Mouse (Mus musculus): ENCODE results near the gene Tufm.

DNA sequence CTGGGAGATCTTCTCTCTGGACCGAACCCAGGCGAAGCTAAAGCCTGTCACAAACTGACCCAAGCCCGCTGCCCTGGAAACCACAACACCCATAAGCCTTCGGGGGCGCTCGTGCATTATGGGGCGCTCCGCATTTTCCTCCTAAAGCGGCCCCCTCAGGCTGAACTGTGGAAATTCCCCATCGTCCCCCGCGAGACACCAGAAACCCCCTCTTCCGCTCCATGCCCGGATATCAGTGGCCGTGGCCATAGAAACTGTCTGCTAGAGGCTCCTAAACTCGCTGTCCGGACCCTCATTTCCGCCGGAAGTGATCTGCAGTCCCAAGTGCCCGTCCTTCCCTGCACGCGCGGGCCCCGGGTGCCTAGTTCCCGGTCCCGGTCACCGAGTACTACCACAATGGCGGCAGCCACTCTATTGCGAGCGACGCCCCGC, at the start of gene Tufm:
- peak; percentile 56; the same call in 1 of the 2 replicates for TF ChIP-seq POLR2A (IDR thresholded peaks at IDR 0.05; ENCODE audit: extremely low read depth, insufficient read depth, low read length)
- TF ChIP-seq CTCF (IDR thresholded peaks at IDR 0.05; ENCODE audit: low read depth, low read length) = no peak
